Mouse (Mus musculus) gastrocnemius, postnatal 25 days (tissue): Measurements from ENCODE around the gene Ccdc69. TPM values are rescaled to one million over a fixed set of nuclear protein-coding genes. Genes with fewer than 3 reads are reported as not detected.
"Not testable (repeated sequence)": the region's sequence is repeated elsewhere in the genome, so short reads cannot be mapped to it uniquely, and the experiment has no call there.

Experiments
- DNase-seq: peaks from one replicate; pipeline ENCODE4 v3.0.0; 2022
- total RNA-seq, 2 experiments: library from RNA; stranded (reverse); gene quantifications; 1 replicate in 1 of 2; 2 replicates in 1 of 2; pipeline ENCODE4 v1.2.3; 2021

Gene Ccdc69
- total RNA-seq, 2 experiments from 2014 or later, result 5.9 to 6.2 TPM

- peak; percentile 97 for DNase-seq
Observed at GRCm38 (mm10) chr11:55097463-55098188, 19.7 kb upstream of the Ccdc69 start, which contains the start of gene Gm2a. TSS of gene Gm2a (plus strand) at chr11:55098115.

- DNase-seq, result no peak
Observed at GRCm38 (mm10) chr11:55096731-55097462, 19.0 kb upstream of the Ccdc69 start.

- not testable (repeated sequence) for DNase-seq
Observed at GRCm38 (mm10) chr11:55096296-55096695, 18.4 kb upstream of the Ccdc69 start.

GRCm38 (mm10) chr11:55093096-55093495 lies 15.2 kb upstream of the Ccdc69 start:
- no peak for DNase-seq

- no peak for DNase-seq
Observed at GRCm38 (mm10) chr11:55089892-55090291, 12.0 kb upstream of the Ccdc69 start.

- DNase-seq, result peak; percentile 45
Observed at GRCm38 (mm10) chr11:55087006-55087405, 9.1 kb upstream of the Ccdc69 start.

GRCm38 (mm10) chr11:55085396-55085795 lies 7.5 kb upstream of the Ccdc69 start:
- DNase-seq, result peak; percentile 48

GRCm38 (mm10) chr11:55084629-55085028 lies 6.7 kb upstream of the Ccdc69 start:
- peak; percentile 34 for DNase-seq

GRCm38 (mm10) chr11:55081206-55081605 lies 3.3 kb upstream of the Ccdc69 start:
- DNase-seq, result no peak

- DNase-seq, result no peak
Observed at GRCm38 (mm10) chr11:55079180-55079579, 1.2 kb upstream of the Ccdc69 start.

GRCm38 (mm10) chr11:55078502-55078901 lies 571 bp upstream of the Ccdc69 start:
- no peak for DNase-seq

GRCm38 (mm10) chr11:55076234-55076633 lies 1.7 kb downstream of the Ccdc69 start:
- no peak for DNase-seq

- DNase-seq, result peak; percentile 47
Observed at GRCm38 (mm10) chr11:55075602-55076001, 2.3 kb downstream of the Ccdc69 start.

GRCm38 (mm10) chr11:55073191-55073590 lies 4.7 kb downstream of the Ccdc69 start:
- DNase-seq, result peak; percentile 39

GRCm38 (mm10) chr11:55072467-55072866 lies 5.5 kb downstream of the Ccdc69 start:
- no peak for DNase-seq

- no peak for DNase-seq
Observed at GRCm38 (mm10) chr11:55071344-55071743, 6.6 kb downstream of the Ccdc69 start.

- DNase-seq, result no peak
Observed at GRCm38 (mm10) chr11:55069023-55069422, 8.9 kb downstream of the Ccdc69 start.

GRCm38 (mm10) chr11:55066921-55067320 lies 11.0 kb downstream of the Ccdc69 start:
- no peak for DNase-seq

- DNase-seq, result no peak
Observed at GRCm38 (mm10) chr11:55062856-55063255, 15.1 kb downstream of the Ccdc69 start.

- DNase-seq, result no peak
Observed at GRCm38 (mm10) chr11:55060802-55061201, 17.1 kb downstream of the Ccdc69 start.

- no peak for DNase-seq
Observed at GRCm38 (mm10) chr11:55057511-55057910, 20.4 kb downstream of the Ccdc69 start.

GRCm38 (mm10) chr11:55050837-55051510 lies 27.0 kb downstream of the Ccdc69 start:
- no peak for DNase-seq

GRCm38 (mm10) chr11:55046600-55046999 lies 31.3 kb downstream of the Ccdc69 start:
- peak; percentile 38 for DNase-seq
